Mouse (Mus musculus) heart, postnatal 0 days (tissue): ENCODE measurements around the gene Ankrd13c. TPM values are rescaled to one million over a fixed set of nuclear protein-coding genes. Genes with fewer than 3 reads are reported as not detected.

Experiments used
- ATAC-seq: fragments of 200-750 bp; cut with Nextera tagmentation; 2 replicates; pipeline ENCODE4 v1.8.0; 2017; ENCODE audit warnings: low read depth, moderate number of reproducible peaks, moderate library complexity; ENCODE audit not compliant: insufficient read depth
- DNase-seq: peaks from one replicate; pipeline ENCODE4 v3.0.0-alpha.2; 2016; ENCODE audit warnings: low spot score
- H3K27ac ChIP-seq: fragments of 300-500 bp; sonication (generic); 2 replicates; pipeline ENCODE4 v1.5.1; 2014; ENCODE audit warnings: low read depth, mild to moderate bottlenecking
- H3K27me3 ChIP-seq: fragments of 300-500 bp; sonication (generic); 2 replicates; pipeline ENCODE4 v1.6.1; 2014; ENCODE audit warnings: low read length, mixed read lengths; ENCODE audit not compliant: control insufficient read depth, insufficient read depth
- H3K36me3 ChIP-seq: fragments of 300-500 bp; sonication (generic); replicated peaks from 2 replicates; pipeline ENCODE4 v1.6.1; 2014; ENCODE audit warnings: low read length, mixed read lengths; ENCODE audit not compliant: control insufficient read depth, insufficient read depth
- H3K4me1 ChIP-seq: fragments of 300-500 bp; sonication (generic); 2 replicates; pipeline ENCODE4 v1.6.1; 2014; ENCODE audit warnings: antibody characterized with exemption; ENCODE audit not compliant: control insufficient read depth, insufficient read depth
- H3K4me2 ChIP-seq: fragments of 300-500 bp; sonication (generic); 2 replicates; pipeline ENCODE4 v1.6.1; 2014; ENCODE audit warnings: low read depth, mild to moderate bottlenecking, low read length, moderate library complexity
- H3K4me3 ChIP-seq: fragments of 300-500 bp; sonication (generic); 2 replicates; pipeline ENCODE4 v1.5.1; 2014; ENCODE audit warnings: low read depth, low read length
- H3K9ac ChIP-seq: fragments of 300-500 bp; sonication (generic); replicated peaks from 2 replicates; pipeline ENCODE4 v1.6.1; 2014; ENCODE audit warnings: low read depth, low read length, mixed read lengths
- H3K9me3 ChIP-seq: fragments of 300-500 bp; sonication (generic); replicated peaks from 2 replicates; pipeline ENCODE4 v1.6.1; 2016; ENCODE audit warnings: low read length; ENCODE audit not compliant: control insufficient read depth
- CTCF ChIP-seq: IDR thresholded peaks from 2 replicates; pipeline ENCODE4 v1.5.1; 2016; ENCODE audit warnings: antibody characterized with exemption, control low read depth, low read depth
- EP300 ChIP-seq: IDR thresholded peaks from 2 replicates; pipeline ENCODE4 v1.6.1; 2016; ENCODE audit warnings: antibody characterized with exemption, low read depth
- WGBS: fragments of 180-500 bp; shearing (Covaris S2); extraction: QIAGEN DNeasy Blood & Tissue Kit; methylation state at CpG from one replicate; pipeline ENCODE4 v1.1.7; 2014; 5-methylcytosine and 5-hydroxymethylcytosine counted together
- polyA plus RNA-seq: library from polyadenylated mRNA; unstranded; fragments of >200 nt; fragmentation: Nextera tagmentation; extraction: Ambion mirVana; gene quantifications from 2 replicates; pipeline ENCODE4 v1.2.1, GENCODE M21; 2015
- total RNA-seq: library from RNA; depleted of rRNA; stranded (reverse); fragments of >200 nt; gene quantifications from 2 replicates; pipeline ENCODE4 v1.2.3, GENCODE M21; 2014; ENCODE audit warnings: low replicate concordance

Gene Ankrd13c
- total and polyA plus RNA-seq, 2 experiments from 2014 or later, result 13.5 to 18.4 TPM

DNA sequence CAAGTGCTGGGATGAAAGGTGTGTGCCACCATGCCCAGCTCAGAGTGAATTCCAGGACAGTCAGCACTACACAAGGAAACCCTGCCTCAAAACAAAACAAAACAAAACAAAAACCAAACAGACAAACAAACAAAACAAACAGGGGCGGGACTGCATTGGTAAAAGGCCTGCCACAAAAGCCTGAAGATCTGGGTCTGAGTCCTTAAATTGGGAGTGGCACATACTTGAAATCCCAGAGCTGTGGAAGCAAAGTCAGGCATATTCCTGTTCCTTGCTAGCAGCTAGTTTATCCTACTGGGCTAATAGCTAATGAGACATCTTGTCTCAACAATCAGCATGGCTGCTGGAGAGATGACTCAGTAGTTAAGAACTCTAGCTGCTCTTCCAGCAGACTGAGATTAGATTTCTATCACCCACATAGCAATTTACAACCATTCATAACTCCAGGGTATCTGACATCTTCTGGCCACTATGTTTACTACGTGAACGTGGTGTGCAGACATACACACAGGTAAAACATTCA is 12.7 kb upstream of the Ankrd13c start:
- WGBS, result 71% methylated on average over 3 of the region's 3 CpGs
- Histone ChIP-seq H3K4me1 (no peaks in the 10 kb centered on the region), H3K4me3 (no peak overlapping the region), H3K27ac (no peak overlapping the region), H3K9me3 (no peaks in the 10 kb centered on the region), H3K36me3 (no peaks in the 10 kb centered on the region), H3K4me2 (no peak overlapping the region), H3K9ac (no peak overlapping the region), H3K27me3 (no peaks in the 10 kb centered on the region)
- ATAC-seq, result no peak
- no peak for DNase-seq
- no peak for TF ChIP-seq EP300
- TF ChIP-seq CTCF, result no peak

DNA sequence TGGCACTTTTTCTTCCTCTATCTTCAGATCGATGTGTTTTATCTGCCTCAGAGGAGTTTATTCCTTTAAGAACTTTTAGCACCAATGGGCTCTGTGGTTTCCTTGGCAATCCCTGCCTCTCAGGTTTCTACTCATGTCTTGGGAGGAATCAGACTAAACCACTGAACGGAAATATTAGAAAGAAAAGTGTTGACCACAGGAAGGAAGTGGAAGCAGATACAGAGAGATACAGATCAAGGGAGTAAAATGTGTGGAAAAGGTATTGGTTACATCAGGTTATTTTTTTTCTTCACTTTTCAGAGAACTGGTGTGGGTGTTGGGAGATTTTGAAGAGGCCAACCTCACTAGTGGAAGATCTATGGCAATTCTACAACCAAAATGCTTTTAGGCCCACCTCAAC is 8.5 kb upstream of the Ankrd13c start:
- DNase-seq, result no peak
- ATAC-seq, result no peak
- Histone ChIP-seq H3K9ac (no peak overlapping the region), H3K36me3 (no peaks in the 10 kb centered on the region), H3K4me2 (no peak overlapping the region), H3K9me3 (no peaks in the 10 kb centered on the region), H3K27ac (no peak overlapping the region), H3K27me3 (no peaks in the 10 kb centered on the region), H3K4me3 (no peak overlapping the region), H3K4me1 (no peaks in the 10 kb centered on the region)
- TF ChIP-seq EP300 (no peak), CTCF (no peak)
- WGBS, result 57% methylated on average over 2 of the region's 2 CpGs

DNA sequence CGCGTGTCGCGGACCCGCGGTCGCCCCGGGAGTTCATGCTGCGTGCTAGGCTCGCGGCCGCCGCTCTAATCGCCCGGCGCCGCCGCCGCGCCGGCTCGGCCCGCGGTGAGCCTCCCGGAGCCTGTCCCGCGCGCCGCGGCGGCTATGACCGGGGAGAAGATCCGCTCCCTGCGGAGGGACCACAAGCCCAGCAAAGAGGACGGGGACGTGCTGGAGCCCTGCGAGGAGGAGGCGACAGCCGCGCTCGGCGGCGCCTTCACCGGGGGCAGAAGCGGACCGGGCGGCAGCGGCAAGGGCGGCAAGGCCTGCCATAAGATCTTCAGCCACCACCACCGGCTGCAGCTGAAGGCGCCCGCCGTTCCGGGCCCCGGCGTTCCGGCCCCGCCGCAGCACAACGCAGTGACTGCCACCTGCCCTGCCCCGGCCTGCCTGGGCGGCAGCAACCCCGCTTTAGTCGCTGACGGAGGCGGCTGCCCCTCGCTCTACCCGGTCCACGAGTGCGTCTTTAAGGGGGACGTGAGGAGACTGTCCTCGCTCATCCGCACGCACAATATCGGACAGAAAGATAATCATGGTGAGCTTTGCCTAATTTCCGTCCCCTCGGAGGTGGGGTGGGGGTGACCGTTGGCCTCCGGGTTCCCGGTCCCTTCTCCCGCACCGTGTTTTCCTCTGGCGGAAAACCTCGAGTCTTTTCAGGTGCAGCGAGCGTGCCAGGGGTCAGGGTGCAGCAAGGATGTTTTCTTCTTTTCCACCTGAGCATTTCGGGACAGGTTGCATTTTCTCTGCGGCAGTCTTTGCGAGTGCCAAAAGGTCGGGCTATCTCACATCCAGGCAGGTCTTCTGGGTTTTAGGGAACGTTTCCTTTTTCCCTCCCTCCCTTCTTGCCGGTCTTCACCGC is 593 bp downstream of the Ankrd13c start:
- H3K9ac ChIP-seq, result peak overlapping the region; percentile 94
- H3K27ac ChIP-seq, result peak overlapping the region; percentile 98
- peaks cover 15% of the 10 kb centered on the region; the same call in 1 of the 2 replicates for H3K4me1 ChIP-seq
- WGBS, result under 1% methylated on average over 77 of the region's 93 CpGs
- H3K9me3 ChIP-seq, result no peaks in the 10 kb centered on the region
- ATAC-seq (peak; percentile 64), DNase-seq (no peak)
- H3K4me3 ChIP-seq, result peak overlapping the region; percentile 89
- peak overlapping the region; percentile 96 for H3K4me2 ChIP-seq
- no peak for TF ChIP-seq EP300
- TF ChIP-seq CTCF, result no peak
- no peaks in the 10 kb centered on the region for H3K36me3 ChIP-seq
- no peaks in the 10 kb centered on the region for H3K27me3 ChIP-seq

DNA sequence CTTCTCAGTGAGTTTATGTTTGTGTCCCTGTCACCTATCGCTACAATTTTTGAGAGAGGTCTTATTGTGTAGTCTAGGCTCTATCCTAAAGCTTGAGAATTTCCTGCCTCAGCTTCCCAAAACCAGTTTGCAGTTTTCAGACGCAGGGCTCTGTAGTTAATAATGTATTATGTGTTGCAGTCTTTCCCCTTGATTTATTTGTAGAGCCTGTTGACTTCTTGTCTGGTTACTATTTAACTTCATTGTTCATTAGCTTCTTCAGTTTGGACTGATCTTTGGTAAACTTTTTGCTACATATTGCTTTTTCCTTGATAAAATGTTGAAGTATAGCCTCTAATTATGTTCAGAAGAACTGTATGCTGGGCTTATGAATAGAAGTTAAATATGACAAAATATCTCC is 5.7 kb downstream of the Ankrd13c start:
- no peaks in the 10 kb centered on the region for H3K9me3 ChIP-seq
- no peak overlapping the region for H3K4me2 ChIP-seq
- ATAC-seq (no peak), DNase-seq (no peak)
- H3K4me1 ChIP-seq, result peaks cover 10% of the 10 kb centered on the region; the same call in 1 of the 2 replicates
- no peak overlapping the region for H3K27ac ChIP-seq
- no peak overlapping the region for H3K4me3 ChIP-seq
- H3K36me3 ChIP-seq, result no peaks in the 10 kb centered on the region
- H3K9ac ChIP-seq, result no peak overlapping the region
- H3K27me3 ChIP-seq, result no peaks in the 10 kb centered on the region
- 89% methylated on average over 2 of the region's 2 CpGs for WGBS
- no peak for TF ChIP-seq CTCF

DNA sequence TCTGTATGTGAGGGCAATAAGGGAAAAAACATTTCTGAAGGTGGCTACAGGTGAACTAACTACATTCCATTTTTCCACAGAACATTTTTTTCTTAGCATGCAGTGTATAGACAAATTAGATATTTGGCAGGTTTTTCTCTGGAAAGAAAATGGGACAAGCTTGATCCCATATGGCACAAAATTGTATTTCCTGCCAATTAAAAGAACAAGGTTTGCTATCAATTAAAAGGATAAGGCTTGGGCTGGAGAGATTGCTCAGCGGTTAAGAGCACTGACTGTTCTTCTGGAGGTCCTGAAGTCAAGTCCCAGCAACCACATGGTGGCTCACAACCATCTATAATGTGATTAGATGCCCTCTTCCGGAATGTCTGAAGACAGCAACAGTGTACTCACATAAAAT is 8.4 kb downstream of the Ankrd13c start:
- H3K4me1 ChIP-seq, result no peaks in the 10 kb centered on the region
- DNase-seq, result no peak
- 90% methylated on average over 2 of the region's 2 CpGs for WGBS
- H3K27ac ChIP-seq, result no peak overlapping the region
- no peak overlapping the region for H3K9ac ChIP-seq
- H3K27me3 ChIP-seq, result no peaks in the 10 kb centered on the region
- 0 out of 2 replicates have a peak, but pooled peaks cover 2% of the 10 kb centered on the region for H3K36me3 ChIP-seq
- no peak for TF ChIP-seq CTCF
- no peak for TF ChIP-seq EP300
- no peak overlapping the region for H3K4me3 ChIP-seq
- no peak for ATAC-seq
- no peaks in the 10 kb centered on the region for H3K9me3 ChIP-seq
- no peak overlapping the region for H3K4me2 ChIP-seq
